Mouse (Mus musculus) kidney, postnatal 36 days (tissue): ENCODE measurements around the gene Cpxm1.
"Not testable (repeated sequence)": the region's sequence is repeated elsewhere in the genome, so short reads cannot be mapped to it uniquely, and the experiment has no call there.

Source experiments
- DNase-seq, 2 experiments: peaks; one replicate each; pipeline ENCODE4 v3.0.0; 2021 to 2022; ENCODE audit warnings: mixed read lengths in 2 of 2

The Cpxm1 gene

GRCm38 (mm10) chr2:130400046-130400445, 2.7 kb upstream of the Cpxm1 start:
- DNase-seq = no peak

GRCm38 (mm10) chr2:130398091-130398490, 717 bp upstream of the Cpxm1 start:
- DNase-seq = peak in 1 of 2 experiments; percentile 22

- no peak for DNase-seq
These were observed 1.7 kb downstream of the Cpxm1 start for GRCm38 (mm10) chr2:130395696-130396095.

- DNase-seq = no peak
These were observed 4.5 kb downstream of the Cpxm1 start for GRCm38 (mm10) chr2:130392836-130393235.

GRCm38 (mm10) chr2:130390993-130391625, 6.3 kb downstream of the Cpxm1 start:
- DNase-seq = no peak

GRCm38 (mm10) chr2:130388796-130389195, 8.6 kb downstream of the Cpxm1 start:
- no peak for DNase-seq

GRCm38 (mm10) chr2:130386212-130386611, 11.2 kb downstream of the Cpxm1 start:
- no peak for DNase-seq

- DNase-seq = no peak
These were observed 13.5 kb downstream of the Cpxm1 start for GRCm38 (mm10) chr2:130383895-130384294.

GRCm38 (mm10) chr2:130383205-130383604, 14.2 kb downstream of the Cpxm1 start:
- DNase-seq = no peak

- DNase-seq = no peak
These were observed 22.4 kb downstream of the Cpxm1 start for GRCm38 (mm10) chr2:130374951-130375350.

- not testable (repeated sequence) for DNase-seq
These were observed 24.3 kb downstream of the Cpxm1 start for GRCm38 (mm10) chr2:130373026-130373425.

GRCm38 (mm10) chr2:130367386-130367785, 30.0 kb downstream of the Cpxm1 start:
- DNase-seq = no peak

- no peak for DNase-seq
These were observed 31.9 kb downstream of the Cpxm1 start for GRCm38 (mm10) chr2:130365211-130366094.

GRCm38 (mm10) chr2:130362511-130363026, 34.8 kb downstream of the Cpxm1 start:
- DNase-seq = peak; percentile 41 to 83

- DNase-seq = no peak
These were observed 38.5 kb downstream of the Cpxm1 start for GRCm38 (mm10) chr2:130358852-130359251.

- no peak for DNase-seq
These were observed 39.8 kb downstream of the Cpxm1 start for GRCm38 (mm10) chr2:130357551-130357950.

- no peak for DNase-seq
These were observed 43.5 kb downstream of the Cpxm1 start for GRCm38 (mm10) chr2:130353889-130354288.

- no peak for DNase-seq
These were observed 44.0 kb downstream of the Cpxm1 start for GRCm38 (mm10) chr2:130353411-130353810.

GRCm38 (mm10) chr2:130351758-130352339, 45.5 kb downstream of the Cpxm1 start:
- no peak for DNase-seq

- no peak for DNase-seq
These were observed 47.0 kb downstream of the Cpxm1 start for GRCm38 (mm10) chr2:130350376-130350775.

- no peak for DNase-seq
These were observed 56.2 kb downstream of the Cpxm1 start for GRCm38 (mm10) chr2:130341220-130341580.
